Mouse (Mus musculus) E14TG2a.4 (cell line): ENCODE measurements around the gene Dexi.

ENCODE experiments used
- CTCF ChIP-seq: conservative IDR thresholded peaks from 2 replicates; pipeline ENCODE4 v1.5.1; 2014; ENCODE audit warnings: low read length
- NANOG ChIP-seq: IDR thresholded peaks from 2 replicates; pipeline ENCODE4 v1.6.1; 2014; ENCODE audit warnings: borderline replicate concordance, low read length, mixed read lengths
- POU5F1 ChIP-seq: IDR thresholded peaks from 2 replicates; pipeline ENCODE4 v1.6.1; 2014; ENCODE audit warnings: low read length, borderline replicate concordance

- no peak for TF ChIP-seq CTCF
- TF ChIP-seq NANOG: no peak
- no peak for TF ChIP-seq POU5F1
Measured at GRCm38 (mm10) chr16:10507445-10507844, 35.4 kb downstream of the Dexi start.
